Mouse (Mus musculus): ENCODE data around the gene Clk3. TPM values are rescaled to one million over a fixed set of nuclear protein-coding genes. Genes with fewer than 3 reads are reported as not detected.
A peak's percentile ranks its signal among the peaks of the same experiment; 100 is the strongest.

Clk3 gene
- total RNA-seq, 1 experiment = 38.3 TPM

DNA sequence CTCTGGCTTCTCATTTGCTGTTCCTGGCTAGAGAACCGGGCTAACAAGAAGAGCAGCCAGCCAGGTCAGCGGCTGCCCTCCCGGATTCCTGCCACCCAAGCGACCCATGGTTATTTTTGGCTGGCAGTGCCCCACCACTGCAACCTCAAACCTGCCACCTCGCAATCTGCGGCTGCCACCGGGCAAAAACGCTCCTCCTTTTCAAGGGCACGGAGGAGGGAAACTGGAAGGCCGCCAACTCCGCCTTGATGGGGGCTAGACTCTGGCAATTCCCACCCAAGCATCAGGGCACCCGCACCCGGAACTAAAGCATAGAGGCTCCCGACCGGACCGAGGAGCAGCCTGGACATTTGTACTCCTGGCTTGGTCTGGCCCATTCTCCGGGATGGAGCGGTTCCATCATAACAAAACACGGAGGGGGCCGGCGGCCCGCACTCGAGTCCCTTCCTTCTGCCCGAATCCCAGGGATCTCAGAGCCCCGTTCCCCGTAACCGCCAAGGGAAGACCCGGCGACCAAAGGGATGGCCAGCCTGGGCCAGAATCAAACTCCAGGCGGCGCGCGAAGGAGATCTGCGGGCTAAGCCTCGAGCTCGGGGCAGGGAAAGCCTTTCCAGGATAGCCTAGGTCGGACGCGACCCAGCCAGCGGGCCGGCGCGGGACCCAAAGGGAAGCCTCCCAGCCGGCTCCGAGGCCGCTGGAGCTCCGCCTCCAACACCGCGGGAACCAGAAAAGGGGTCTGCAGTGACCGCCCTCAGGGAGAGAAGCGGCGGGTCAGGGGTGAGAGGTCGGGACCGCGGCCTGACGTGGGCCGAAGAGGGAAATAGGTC, 1.3 kb downstream of the Clk3 start:
- TF ChIP-seq ZC3H11A (IDR thresholded peaks at IDR 0.05; ENCODE audit: borderline replicate concordance, low read depth, low read length) (no peak), MAFK (IDR thresholded peaks at IDR 0.05; ENCODE audit: insufficient read depth, low read depth, low read length) (no peak), ZNF384 (IDR thresholded peaks at IDR 0.05; ENCODE audit: low read depth, low read length) (no peak), CHD2 (IDR thresholded peaks at IDR 0.05; ENCODE audit: low read depth, low read length) (no peak), HCFC1 (IDR thresholded peaks at IDR 0.05; ENCODE audit: borderline replicate concordance, insufficient read depth, low read length) (no peak)
- in situ Hi-C loops (cut with MboI; ENCODE audit: low sequenced_read_pairs in 2 of 2, unreplicated experiment in 2 of 2) = no loop called here
- H3K27ac ChIP-seq (ENCODE audit: insufficient read depth, low read depth, low read length, poor library complexity, severe bottlenecking) = no peak overlapping the region
- peak overlapping the region; percentile 78 to 98 for H3K4me3 ChIP-seq (ENCODE audit: insufficient read depth in 1 of 2, low read depth in 1 of 2, low read length in 2 of 2, poor library complexity in 1 of 2, severe bottlenecking in 1 of 2)
- peaks cover 0 to 7% of the 10 kb centered on the region in 2 experiments; a peak in 1 of 4 replicates for H3K4me1 ChIP-seq (ENCODE audit: control insufficient read depth in 2 of 2, insufficient read depth in 2 of 2, low read length in 2 of 2, poor library complexity in 1 of 2)
- peak overlapping the region; percentile 89 for H3K9ac ChIP-seq (ENCODE audit: insufficient read depth, low read depth, low read length, poor library complexity, severe bottlenecking)
- DNase-seq (ENCODE audit: low read depth, low spot score) = peak; percentile 48
- H3K9me3 ChIP-seq (ENCODE audit: control insufficient read depth, insufficient read depth, low read depth, low read length) = no peaks in the 10 kb centered on the region
- H3K36me3 ChIP-seq (ENCODE audit: control insufficient read depth, insufficient read depth, low read length, poor library complexity, severe bottlenecking) = peaks cover 12% of the 10 kb centered on the region

DNA sequence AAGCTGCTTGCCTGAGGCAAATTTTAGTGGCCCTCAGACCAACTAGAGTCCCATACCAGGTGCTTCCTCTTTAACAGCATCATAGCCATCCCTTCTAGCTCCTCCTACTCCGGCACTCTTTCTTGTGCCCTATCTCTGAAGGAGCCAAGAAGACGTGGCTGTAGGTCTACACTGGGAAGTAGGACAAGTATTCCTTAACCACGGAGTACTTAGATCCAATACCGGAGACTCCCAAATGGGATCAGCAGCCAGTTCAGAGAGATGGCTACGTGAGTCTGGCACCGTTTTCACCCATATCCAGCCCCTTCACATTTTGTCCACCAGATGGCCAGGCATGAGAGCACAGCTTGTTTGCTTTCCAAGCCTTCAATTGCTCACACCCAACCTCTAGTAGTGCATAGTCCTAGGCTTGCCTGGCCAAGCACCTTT, 3.1 kb downstream of the Clk3 start:
- DNase-seq (ENCODE audit: low read depth, low spot score) = no peak
- TF ChIP-seq HCFC1 (IDR thresholded peaks at IDR 0.05; ENCODE audit: borderline replicate concordance, insufficient read depth, low read length) = no peak
- TF ChIP-seq ZC3H11A (IDR thresholded peaks at IDR 0.05; ENCODE audit: borderline replicate concordance, low read depth, low read length) = no peak
- no peak for TF ChIP-seq ZNF384 (IDR thresholded peaks at IDR 0.05; ENCODE audit: low read depth, low read length)
- TF ChIP-seq CHD2 (IDR thresholded peaks at IDR 0.05; ENCODE audit: low read depth, low read length) = no peak
- no peak for TF ChIP-seq MAFK (IDR thresholded peaks at IDR 0.05; ENCODE audit: insufficient read depth, low read depth, low read length)
- Histone ChIP-seq H3K27ac (ENCODE audit: insufficient read depth, low read depth, low read length, poor library complexity, severe bottlenecking) (no peak overlapping the region), H3K36me3 (ENCODE audit: control insufficient read depth, insufficient read depth, low read length, poor library complexity, severe bottlenecking) (peaks cover 25% of the 10 kb centered on the region), H3K4me1 (ENCODE audit: control insufficient read depth in 2 of 2, insufficient read depth in 2 of 2, low read length in 2 of 2, poor library complexity in 1 of 2) (peaks cover 0 to 12% of the 10 kb centered on the region in 2 experiments; a peak in 3 of 4 replicates), H3K9ac (ENCODE audit: insufficient read depth, low read depth, low read length, poor library complexity, severe bottlenecking) (no peak overlapping the region), H3K9me3 (ENCODE audit: control insufficient read depth, insufficient read depth, low read depth, low read length) (no peaks in the 10 kb centered on the region), H3K4me3 (ENCODE audit: insufficient read depth in 1 of 2, low read depth in 1 of 2, low read length in 2 of 2, poor library complexity in 1 of 2, severe bottlenecking in 1 of 2) (no peak overlapping the region)
- in situ Hi-C loops (cut with MboI; ENCODE audit: low sequenced_read_pairs in 2 of 2, unreplicated experiment in 2 of 2) = no loop called here

DNA sequence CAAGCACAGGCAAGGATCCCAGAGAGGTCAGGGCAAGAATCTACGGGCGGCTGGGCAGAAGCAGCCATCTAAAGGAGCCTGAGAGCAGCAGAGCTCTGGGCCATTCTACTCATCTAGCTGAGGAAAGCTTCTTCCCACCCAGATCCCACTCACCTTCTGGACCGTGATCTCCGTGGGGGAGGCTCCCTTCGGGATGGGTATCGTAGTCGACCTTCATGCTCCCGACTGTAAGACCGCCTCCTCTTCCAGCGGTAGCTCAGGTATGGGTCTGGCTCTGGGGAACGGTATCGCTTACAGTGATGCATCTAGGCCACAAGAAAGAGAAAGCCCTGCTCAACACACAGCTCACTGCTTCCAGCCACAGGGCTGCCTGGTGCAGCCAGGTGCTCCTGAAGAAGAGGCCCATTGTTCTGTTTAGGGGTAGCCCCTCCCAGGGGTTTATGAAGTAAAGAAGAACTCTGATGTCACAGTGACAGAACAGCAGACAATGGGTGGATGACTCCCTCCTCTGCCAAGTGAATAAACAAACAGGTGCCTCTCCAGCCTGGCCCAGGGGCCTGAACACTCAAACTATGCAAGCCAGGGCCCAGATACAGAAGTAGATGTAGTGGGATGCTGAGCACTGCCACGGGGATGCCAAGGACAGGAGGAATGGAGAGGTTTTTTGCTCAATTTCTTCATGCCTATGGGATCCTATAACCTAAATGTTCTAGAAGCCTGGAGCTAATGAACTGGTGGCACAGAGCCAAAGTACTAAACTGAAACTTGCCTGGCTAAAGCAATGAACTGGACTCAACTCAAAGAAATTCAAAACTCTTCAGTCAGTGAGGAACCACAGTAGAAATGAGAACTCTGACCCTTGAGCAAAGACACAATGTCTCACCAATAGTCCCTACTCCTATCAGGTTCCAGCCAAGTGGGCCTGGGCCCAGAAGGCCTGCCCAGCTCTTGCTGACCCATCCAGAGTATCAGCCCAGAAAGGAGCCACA, 3.8 kb downstream of the Clk3 start:
- in situ Hi-C loops (cut with MboI; ENCODE audit: low sequenced_read_pairs in 2 of 2, unreplicated experiment in 2 of 2) = no loop called here
- no peak for DNase-seq (ENCODE audit: low read depth, low spot score)
- H3K9ac ChIP-seq (ENCODE audit: insufficient read depth, low read depth, low read length, poor library complexity, severe bottlenecking) = no peak overlapping the region
- H3K4me1 ChIP-seq (ENCODE audit: control insufficient read depth in 2 of 2, insufficient read depth in 2 of 2, low read length in 2 of 2, poor library complexity in 1 of 2) = peaks cover 0 to 12% of the 10 kb centered on the region in 2 experiments; a peak in 3 of 4 replicates
- H3K36me3 ChIP-seq (ENCODE audit: control insufficient read depth, insufficient read depth, low read length, poor library complexity, severe bottlenecking) = peaks cover 29% of the 10 kb centered on the region
- H3K9me3 ChIP-seq (ENCODE audit: control insufficient read depth, insufficient read depth, low read depth, low read length) = no peaks in the 10 kb centered on the region
- no peak overlapping the region for H3K4me3 ChIP-seq (ENCODE audit: insufficient read depth in 1 of 2, low read depth in 1 of 2, low read length in 2 of 2, poor library complexity in 1 of 2, severe bottlenecking in 1 of 2)
- no peak overlapping the region for H3K27ac ChIP-seq (ENCODE audit: insufficient read depth, low read depth, low read length, poor library complexity, severe bottlenecking)
- TF ChIP-seq MAFK (IDR thresholded peaks at IDR 0.05; ENCODE audit: insufficient read depth, low read depth, low read length) = no peak
- no peak for TF ChIP-seq ZC3H11A (IDR thresholded peaks at IDR 0.05; ENCODE audit: borderline replicate concordance, low read depth, low read length)
- no peak for TF ChIP-seq ZNF384 (IDR thresholded peaks at IDR 0.05; ENCODE audit: low read depth, low read length)
- no peak for TF ChIP-seq CHD2 (IDR thresholded peaks at IDR 0.05; ENCODE audit: low read depth, low read length)
- TF ChIP-seq HCFC1 (IDR thresholded peaks at IDR 0.05; ENCODE audit: borderline replicate concordance, insufficient read depth, low read length) = no peak

DNA sequence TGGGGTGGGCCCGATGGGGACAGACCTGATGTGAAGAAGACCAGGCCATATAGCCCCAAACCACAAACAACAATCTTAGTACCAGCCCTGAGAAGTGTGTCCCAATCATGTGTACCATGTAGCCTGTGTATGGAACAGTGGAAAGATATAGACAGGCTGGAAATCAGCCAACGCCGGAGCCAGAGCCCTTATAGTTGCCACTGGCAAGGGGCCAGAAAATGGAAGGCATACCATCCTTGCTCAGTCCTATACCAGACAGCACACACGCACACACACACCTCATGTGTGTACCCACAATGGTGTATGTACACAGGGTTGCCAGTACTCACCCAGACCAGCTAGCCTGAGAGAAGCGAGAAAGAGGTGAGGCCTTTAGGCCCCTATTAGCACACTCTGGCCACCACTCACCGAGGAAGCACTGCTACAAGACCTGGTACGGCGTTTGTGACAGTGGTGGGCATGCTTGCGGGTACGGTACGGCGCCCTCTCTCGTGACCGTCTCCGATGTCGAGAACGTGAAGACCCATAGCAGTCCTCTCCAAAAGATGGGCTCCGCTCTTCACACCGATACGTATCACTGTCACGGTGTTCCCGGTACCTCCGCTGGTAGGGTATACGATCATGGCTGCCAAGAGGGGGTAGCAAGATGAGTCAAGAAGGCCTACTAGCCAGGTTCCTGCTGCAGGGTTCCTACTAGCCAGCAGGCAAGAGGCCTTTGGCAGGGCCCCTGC, 5.1 kb downstream of the Clk3 start:
- H3K36me3 ChIP-seq (ENCODE audit: control insufficient read depth, insufficient read depth, low read length, poor library complexity, severe bottlenecking) = peaks cover 35% of the 10 kb centered on the region
- in situ Hi-C loops (cut with MboI; ENCODE audit: low sequenced_read_pairs in 2 of 2, unreplicated experiment in 2 of 2) = no loop called here
- TF ChIP-seq ZNF384 (IDR thresholded peaks at IDR 0.05; ENCODE audit: low read depth, low read length) = no peak
- TF ChIP-seq MAFK (IDR thresholded peaks at IDR 0.05; ENCODE audit: insufficient read depth, low read depth, low read length) = no peak
- TF ChIP-seq CHD2 (IDR thresholded peaks at IDR 0.05; ENCODE audit: low read depth, low read length) = no peak
- no peak for TF ChIP-seq ZC3H11A (IDR thresholded peaks at IDR 0.05; ENCODE audit: borderline replicate concordance, low read depth, low read length)
- no peak for TF ChIP-seq HCFC1 (IDR thresholded peaks at IDR 0.05; ENCODE audit: borderline replicate concordance, insufficient read depth, low read length)
- H3K27ac ChIP-seq (ENCODE audit: insufficient read depth, low read depth, low read length, poor library complexity, severe bottlenecking) = no peak overlapping the region
- no peaks in the 10 kb centered on the region for H3K9me3 ChIP-seq (ENCODE audit: control insufficient read depth, insufficient read depth, low read depth, low read length)
- H3K9ac ChIP-seq (ENCODE audit: insufficient read depth, low read depth, low read length, poor library complexity, severe bottlenecking) = no peak overlapping the region
- no peak overlapping the region for H3K4me3 ChIP-seq (ENCODE audit: insufficient read depth in 1 of 2, low read depth in 1 of 2, low read length in 2 of 2, poor library complexity in 1 of 2, severe bottlenecking in 1 of 2)
- DNase-seq (ENCODE audit: low read depth, low spot score) = no peak
- H3K4me1 ChIP-seq (ENCODE audit: control insufficient read depth in 2 of 2, insufficient read depth in 2 of 2, low read length in 2 of 2, poor library complexity in 1 of 2) = peaks cover 0 to 5% of the 10 kb centered on the region in 2 experiments; a peak in 3 of 4 replicates

Measured in ES-E14 (cell line).